Mouse (Mus musculus) thymus, postnatal 4 days (tissue): ENCODE data around the gene Itga3.

Experiments used
- DNase-seq: peaks from one replicate; pipeline ENCODE4 v3.0.0; 2021

The Itga3 gene

GRCm38 (mm10) chr11:95095596-95095995 lies 19.0 kb upstream of the Itga3 start:
- DNase-seq: no peak

GRCm38 (mm10) chr11:95093077-95093476 lies 16.5 kb upstream of the Itga3 start:
- DNase-seq: no peak

- DNase-seq: no peak
Observed at GRCm38 (mm10) chr11:95088857-95089779, 12.5 kb upstream of the Itga3 start.

GRCm38 (mm10) chr11:95088286-95088685 lies 11.7 kb upstream of the Itga3 start:
- DNase-seq: no peak

- DNase-seq: no peak
Observed at GRCm38 (mm10) chr11:95087301-95088228, 11.0 kb upstream of the Itga3 start.

GRCm38 (mm10) chr11:95086229-95086628 lies 9.6 kb upstream of the Itga3 start:
- no peak for DNase-seq

- DNase-seq: no peak
Observed at GRCm38 (mm10) chr11:95085710-95086109, 9.1 kb upstream of the Itga3 start.

- DNase-seq: no peak
Observed at GRCm38 (mm10) chr11:95084811-95085382, 8.3 kb upstream of the Itga3 start.

- DNase-seq: no peak
Observed at GRCm38 (mm10) chr11:95084175-95084574, 7.6 kb upstream of the Itga3 start.

- DNase-seq: peak; percentile 70
Observed at GRCm38 (mm10) chr11:95082896-95083295, 6.3 kb upstream of the Itga3 start.

GRCm38 (mm10) chr11:95080783-95081182 lies 4.2 kb upstream of the Itga3 start:
- DNase-seq: no peak

- DNase-seq: no peak
Observed at GRCm38 (mm10) chr11:95079256-95079875, 2.8 kb upstream of the Itga3 start.

- DNase-seq: no peak
Observed at GRCm38 (mm10) chr11:95077956-95078355, 1.4 kb upstream of the Itga3 start.

GRCm38 (mm10) chr11:95076041-95076535 lies 513 bp downstream of the Itga3 start:
- peak; percentile 86 for DNase-seq

GRCm38 (mm10) chr11:95075197-95076040 lies 1.2 kb downstream of the Itga3 start:
- DNase-seq: no peak

GRCm38 (mm10) chr11:95074694-95075093 lies 1.9 kb downstream of the Itga3 start:
- no peak for DNase-seq

- no peak for DNase-seq
Observed at GRCm38 (mm10) chr11:95073835-95074234, 2.8 kb downstream of the Itga3 start.

- no peak for DNase-seq
Observed at GRCm38 (mm10) chr11:95072804-95073203, 3.8 kb downstream of the Itga3 start.

- DNase-seq: no peak
Observed at GRCm38 (mm10) chr11:95072136-95072535, 4.5 kb downstream of the Itga3 start.

GRCm38 (mm10) chr11:95071266-95071665 lies 5.3 kb downstream of the Itga3 start:
- no peak for DNase-seq
